Mouse (Mus musculus) adipocyte (in vitro differentiated cells): Measurements from ENCODE around the gene Zfp969.
"Not testable (repeated sequence)": the region's sequence is repeated elsewhere in the genome, so short reads cannot be mapped to it uniquely, and the experiment has no call there.

Source experiments
- DNase-seq: peaks from one replicate; pipeline ENCODE4 v3.0.0-alpha.2; 2016; ENCODE audit warnings: low spot score

The Zfp969 gene

DNA sequence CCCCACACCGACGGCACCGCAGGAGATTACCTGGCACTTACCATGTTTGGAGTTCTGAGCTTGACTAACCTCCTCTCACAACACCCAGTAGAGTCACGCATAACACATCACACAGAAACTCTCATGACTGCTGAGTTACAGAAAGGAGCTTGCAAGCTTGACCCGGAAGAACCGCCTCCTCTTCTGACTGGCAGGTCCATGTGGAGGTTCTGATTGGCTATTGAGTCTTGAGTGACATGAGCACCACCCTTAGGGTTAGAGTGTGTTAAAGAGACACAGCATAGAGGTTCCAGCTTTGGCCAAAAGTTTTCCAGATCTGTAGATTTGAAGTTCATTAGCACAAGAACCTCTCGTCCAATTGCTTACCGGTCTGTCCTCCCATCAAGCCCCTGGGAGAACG lies at the start of gene Zfp969:
Zfp969 (minus strand) TSS at position 101 of the 400 bp plus-strand sequence.
- not testable (repeated sequence) for DNase-seq

DNA sequence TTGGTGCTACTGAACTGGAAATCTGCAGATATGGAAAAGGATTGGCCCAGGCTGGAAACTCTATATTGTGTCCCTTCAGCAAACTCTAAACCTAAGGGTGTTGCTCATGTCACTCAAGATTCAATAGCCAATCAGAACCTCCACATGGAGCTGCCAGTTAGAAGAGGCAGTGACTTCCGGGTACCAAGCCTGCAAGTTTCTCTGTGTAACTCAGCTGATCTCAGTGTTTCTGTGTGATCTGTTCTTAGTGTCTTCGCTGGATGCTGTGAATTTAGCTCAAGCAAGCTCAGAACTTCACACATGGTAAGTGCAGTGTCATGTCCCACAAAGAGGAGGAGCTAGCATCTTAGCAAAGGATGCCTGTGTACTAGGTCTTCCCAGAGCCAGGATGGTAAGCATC lies 37.8 kb upstream of the Zfp969 start, which contains the start of gene Gm2007:
Gm2007 (plus strand) TSS at position 301 of the 400 bp plus-strand sequence.
- not testable (repeated sequence) for DNase-seq

DNA sequence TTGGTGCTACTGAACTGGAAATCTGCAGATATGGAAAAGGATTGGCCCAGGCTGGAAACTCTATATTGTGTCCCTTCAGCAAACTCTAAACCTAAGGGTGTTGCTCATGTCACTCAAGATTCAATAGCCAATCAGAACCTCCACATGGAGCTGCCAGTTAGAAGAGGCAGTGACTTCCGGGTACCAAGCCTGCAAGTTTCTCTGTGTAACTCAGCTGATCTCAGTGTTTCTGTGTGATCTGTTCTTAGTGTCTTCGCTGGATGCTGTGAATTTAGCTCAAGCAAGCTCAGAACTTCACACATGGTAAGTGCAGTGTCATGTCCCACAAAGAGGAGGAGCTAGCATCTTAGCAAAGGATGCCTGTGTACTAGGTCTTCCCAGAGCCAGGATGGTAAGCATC lies 59.8 kb downstream of the Zfp969 start, which contains the start of gene Gm11007:
Gm11007 (plus strand) TSS at position 301 of the 400 bp plus-strand sequence.
- DNase-seq = not testable (repeated sequence)
